Mouse (Mus musculus) bone marrow macrophage, adult 2 months (primary cell): ENCODE measurements around the gene Inppl1.

Experiments
- CTCF ChIP-seq: IDR thresholded peaks from 2 replicates; pipeline ENCODE4 v1.5.1; 2012; ENCODE audit warnings: low read depth, mild to moderate bottlenecking, low read length, moderate library complexity
- POLR2A ChIP-seq: IDR thresholded peaks from 2 replicates; pipeline ENCODE4 v1.6.1; 2012; ENCODE audit warnings: mild to moderate bottlenecking, low read depth, low read length, borderline replicate concordance

- TF ChIP-seq CTCF = no peak
- no peak for TF ChIP-seq POLR2A
These were observed 61.0 kb downstream of the Inppl1 start for GRCm38 (mm10) chr7:101777053-101777452.
